Mouse (Mus musculus): ENCODE measurements around the gene Midn. TPM values are rescaled to one million over a fixed set of nuclear protein-coding genes. Genes with fewer than 3 reads are reported as not detected.
A peak's percentile ranks its signal among the peaks of the same experiment; 100 is the strongest.

Gene Midn
- total RNA-seq, 2 experiments from 2014 or later: 112 to 128 TPM

DNA sequence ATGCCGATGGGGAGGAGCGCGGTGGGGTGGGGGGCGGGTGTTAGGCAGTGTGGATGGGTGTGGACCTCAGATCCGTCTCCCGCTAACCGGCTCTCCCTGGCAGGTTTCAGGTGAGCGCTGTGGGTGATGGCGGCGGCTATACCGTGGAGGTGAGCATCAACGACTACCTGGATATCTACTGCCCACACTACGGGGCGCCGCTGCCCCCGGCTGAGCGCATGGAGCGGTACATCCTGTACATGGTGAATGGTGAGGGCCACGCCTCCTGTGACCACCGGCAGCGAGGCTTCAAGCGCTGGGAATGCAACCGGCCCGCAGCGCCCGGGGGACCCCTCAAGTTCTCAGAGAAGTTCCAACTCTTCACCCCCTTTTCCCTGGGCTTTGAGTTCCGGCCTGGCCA is 38.6 kb downstream of the Midn start:
- no peak for DNase-seq (ENCODE audit: low spot score in 2 of 2)

DNA sequence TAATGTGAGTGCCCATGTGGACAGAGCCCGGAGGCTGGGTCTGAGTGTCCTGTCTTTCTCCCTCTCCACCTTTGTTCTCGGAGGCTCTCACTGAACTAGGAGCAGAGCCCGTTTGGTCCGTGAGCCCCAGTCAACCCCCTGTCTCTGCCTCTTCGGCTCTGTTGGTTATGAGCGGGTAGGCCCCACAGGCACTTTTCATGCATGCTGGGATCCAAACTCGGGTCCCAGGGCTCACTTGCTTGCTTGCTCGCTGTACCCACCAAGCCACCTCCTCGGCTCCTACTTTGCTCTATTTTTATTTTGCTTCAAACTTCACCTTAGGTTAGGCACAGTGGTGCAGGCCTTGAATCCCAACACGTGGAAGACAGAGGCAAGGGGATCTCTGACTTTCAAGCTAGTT is 39.7 kb downstream of the Midn start:
- no peak for DNase-seq (ENCODE audit: low spot score in 2 of 2)

DNA sequence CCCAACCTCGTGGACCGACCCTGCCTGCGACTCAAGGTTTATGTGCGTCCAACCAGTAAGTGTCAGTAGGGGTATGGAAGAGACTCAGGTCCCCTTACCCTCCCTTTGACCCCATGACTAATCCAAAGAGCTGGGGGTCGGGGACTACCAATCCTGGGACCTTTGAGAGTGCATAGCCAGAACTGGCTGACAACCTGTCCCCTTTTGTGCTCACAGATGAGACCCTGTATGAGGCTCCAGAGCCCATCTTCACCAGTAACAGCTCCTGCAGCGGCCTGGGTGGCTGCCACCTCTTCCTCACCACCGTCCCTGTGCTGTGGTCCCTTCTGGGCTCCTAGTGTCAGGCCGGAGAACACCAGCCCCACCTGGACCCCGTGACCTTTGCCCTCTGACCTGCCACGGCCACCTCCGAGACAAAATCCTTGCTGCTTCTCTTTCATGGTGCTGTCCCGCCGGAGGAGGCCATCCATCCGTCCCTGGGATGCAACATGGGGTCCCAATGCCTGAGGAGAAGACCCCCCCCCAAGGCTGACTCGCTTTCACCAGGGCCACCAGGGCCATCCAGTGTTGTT is 40.5 kb downstream of the Midn start:
- DNase-seq (ENCODE audit: low spot score in 2 of 2): no peak

DNA sequence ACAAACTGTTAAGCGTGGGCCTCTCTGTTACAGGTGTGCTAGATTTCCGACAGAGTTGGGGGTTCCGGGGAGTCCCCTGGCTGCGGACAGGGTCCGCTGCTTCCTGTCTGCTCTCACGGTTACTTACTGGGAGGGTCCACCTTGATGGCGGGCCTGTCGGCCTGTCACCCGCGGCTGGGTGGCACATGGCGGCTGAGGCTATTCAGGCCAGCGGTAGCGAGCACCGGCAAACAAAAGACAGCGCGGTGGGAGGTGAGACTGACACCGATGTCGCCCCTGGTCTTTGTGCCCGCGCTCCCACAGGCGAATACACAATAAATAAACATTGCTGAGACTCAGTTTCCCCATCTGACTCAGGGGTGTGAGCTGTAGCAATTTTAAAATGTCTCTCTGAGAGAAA is 41.9 kb downstream of the Midn start:
- no peak for DNase-seq (ENCODE audit: low spot score in 2 of 2)

DNA sequence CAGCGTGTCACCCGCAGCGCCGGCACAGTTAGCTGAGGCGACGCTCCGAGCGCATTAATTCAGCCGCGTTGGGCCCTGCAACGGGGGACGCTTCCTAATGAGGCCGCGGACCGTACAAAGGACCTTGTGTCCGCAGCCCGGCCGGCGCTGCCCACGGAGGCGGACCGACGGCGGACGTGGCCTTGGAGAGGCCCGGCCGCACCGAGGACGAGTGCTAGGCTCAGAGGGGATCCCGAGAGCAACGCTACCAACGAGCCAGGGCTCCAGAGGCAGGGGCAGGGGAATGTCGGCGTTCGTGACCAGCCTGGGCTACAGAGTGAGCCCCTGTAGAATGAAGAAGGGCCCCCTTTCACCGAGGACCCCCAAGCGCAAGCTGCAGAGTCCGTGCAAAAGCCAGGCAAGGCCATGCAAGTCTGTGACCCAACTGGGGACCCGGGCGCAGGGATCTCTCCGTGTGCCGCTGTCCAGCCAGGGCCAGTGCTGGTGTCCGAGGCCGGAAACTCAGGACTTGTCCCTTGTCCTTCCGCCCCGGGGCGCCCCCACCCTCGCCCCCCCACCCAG is 42.5 kb downstream of the Midn start:
- DNase-seq (ENCODE audit: low spot score in 2 of 2): peak; percentile 58 to 75

DNA sequence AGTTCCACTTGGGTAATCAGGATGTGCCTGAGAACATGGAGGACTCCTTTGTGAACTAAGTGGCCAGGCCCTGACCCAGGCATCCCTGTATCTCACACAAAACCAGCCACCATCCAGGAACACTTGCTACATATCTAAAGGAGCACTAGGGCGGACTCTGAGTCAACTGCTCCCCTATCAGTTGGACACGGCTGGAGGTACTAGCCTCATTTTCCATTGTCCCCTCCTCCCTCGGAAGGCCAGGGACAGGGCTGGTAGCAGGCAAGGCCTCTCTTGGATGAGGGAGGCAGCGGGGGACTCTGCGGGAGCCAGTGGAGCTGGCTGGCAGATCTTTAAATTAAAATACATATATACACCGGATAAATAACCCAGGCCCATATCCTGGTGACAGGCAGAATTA is 45.9 kb downstream of the Midn start:
- DNase-seq (ENCODE audit: low spot score in 2 of 2): no peak

DNA sequence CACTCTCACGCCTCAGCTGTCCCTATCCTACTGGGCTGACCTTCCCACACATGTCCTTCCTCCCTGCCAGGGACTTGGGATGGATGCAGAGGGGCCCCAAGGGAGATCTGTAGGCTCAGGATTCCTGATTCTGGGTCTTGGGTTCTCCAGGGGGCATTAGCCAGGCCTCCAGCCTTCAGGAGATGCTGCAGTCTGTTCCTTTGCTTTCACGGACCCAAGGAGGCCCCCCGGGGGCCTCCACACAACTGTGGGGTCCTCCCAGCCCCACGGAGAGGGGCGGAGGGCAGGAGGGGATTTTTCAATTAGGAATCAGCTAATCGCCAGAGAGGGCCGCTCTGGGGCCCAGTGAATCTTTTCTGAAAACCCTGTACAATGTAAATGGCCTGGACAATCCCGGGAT is 46.4 kb downstream of the Midn start:
- no peak for DNase-seq (ENCODE audit: low spot score in 2 of 2)

DNA sequence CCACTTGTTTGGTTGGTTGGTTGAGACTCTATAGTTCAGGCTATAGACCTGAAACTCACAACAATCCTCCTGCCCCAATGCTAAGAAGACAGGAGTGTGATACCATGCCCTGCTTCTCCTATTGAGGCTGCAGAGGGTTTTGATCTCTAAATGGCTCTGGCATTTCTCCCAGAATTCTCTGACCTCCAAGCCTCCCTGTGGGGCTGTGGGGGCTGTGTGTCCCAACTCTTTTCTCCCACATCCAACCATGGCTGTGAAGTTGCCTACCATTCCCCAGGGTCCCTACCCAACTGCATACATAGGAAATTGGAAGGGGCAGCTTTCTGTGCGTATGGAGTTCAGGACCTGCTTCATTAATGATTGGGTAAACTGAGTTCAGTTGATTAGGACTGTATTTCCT is 48.1 kb downstream of the Midn start:
- no peak for DNase-seq (ENCODE audit: low spot score in 2 of 2)

DNA sequence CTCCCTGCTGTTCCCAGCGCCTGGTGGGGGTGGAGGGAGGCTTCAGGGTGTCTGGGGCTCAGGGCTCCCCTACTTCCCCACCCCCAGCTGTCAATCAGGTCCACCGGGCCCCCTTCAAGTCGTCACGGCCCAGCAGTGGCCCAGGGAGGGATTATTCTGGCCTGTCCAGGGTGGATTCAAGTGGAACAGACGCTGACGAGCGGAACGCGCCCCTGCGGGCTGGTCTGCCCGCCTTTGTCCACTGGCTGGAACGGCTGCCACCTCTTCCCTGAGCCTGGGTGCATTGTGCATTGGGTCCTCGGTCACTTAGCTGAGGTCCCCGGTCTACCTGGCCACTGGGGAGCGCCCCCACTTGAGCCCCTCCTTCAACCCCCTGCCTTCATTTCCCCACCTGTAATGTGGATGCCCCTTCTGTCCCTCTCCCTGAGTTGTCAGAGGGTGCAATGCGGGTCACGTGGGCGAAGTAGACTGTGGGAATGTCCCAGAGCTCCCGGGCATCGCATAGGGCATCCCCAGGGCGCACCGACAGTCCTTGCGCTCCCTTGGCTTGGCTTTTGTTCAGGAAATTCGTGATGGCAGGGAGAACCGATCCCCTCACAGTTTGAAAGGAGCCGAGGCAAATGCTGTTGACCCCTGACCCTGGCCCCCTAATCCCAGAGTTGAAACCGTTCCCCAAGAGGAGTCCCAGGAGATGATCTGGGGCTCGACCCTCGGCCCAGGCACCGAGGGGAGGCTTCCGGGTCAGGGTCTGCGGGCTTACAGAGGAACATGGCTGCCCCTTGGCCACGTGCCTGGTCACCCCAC is 48.9 kb downstream of the Midn start:
- DNase-seq (ENCODE audit: low spot score in 2 of 2): no peak

DNA sequence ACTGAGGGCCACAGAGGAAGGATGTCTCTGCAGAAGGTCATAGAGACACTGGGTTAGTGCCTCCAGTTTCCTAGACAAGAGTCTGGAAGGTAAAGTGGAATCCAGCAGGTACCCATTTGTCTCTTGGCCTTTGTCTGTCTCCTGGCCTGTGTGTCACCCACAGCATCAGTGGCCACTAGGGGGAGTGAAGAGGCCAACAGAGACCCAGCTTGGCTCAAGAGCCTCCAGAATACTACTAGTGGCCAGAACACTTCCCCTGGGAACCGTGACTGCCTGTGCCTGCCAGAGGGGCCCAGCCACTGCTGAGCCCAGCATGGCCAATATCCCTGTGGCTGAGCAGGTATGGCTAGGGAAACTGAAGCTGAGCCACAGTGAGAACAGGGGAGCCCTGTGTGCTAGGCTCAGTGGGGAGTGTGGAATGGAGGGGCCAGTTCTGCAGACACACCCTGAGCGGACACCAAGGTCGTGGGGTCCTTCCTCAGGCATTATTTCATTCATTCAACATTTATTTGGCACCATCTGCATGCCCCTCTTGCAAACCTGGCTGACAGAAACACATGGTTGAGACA is 51.5 kb downstream of the Midn start:
- DNase-seq (ENCODE audit: low spot score in 2 of 2): peak; percentile 70 to 79

DNA sequence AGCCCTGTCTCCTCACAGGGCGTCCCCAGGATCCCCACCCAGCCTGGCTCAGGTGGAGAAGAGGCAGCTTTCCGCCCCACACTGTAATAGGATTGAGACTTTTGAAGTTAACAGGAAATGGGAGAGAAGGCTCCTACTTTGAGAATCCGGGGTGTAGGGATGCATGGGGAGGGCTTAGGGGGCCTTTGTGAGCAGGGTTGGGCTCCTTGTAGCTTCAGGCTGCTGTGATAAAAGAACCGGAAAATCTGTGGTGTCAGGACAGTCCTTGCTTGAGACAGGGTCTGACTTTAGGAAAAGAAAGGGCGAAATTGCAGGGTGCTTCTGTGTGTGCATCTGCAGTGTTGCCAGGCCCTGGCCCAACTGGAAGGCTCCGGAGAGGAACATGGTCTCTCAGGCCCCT is 52.4 kb downstream of the Midn start:
- DNase-seq (ENCODE audit: low spot score in 2 of 2): no peak

DNA sequence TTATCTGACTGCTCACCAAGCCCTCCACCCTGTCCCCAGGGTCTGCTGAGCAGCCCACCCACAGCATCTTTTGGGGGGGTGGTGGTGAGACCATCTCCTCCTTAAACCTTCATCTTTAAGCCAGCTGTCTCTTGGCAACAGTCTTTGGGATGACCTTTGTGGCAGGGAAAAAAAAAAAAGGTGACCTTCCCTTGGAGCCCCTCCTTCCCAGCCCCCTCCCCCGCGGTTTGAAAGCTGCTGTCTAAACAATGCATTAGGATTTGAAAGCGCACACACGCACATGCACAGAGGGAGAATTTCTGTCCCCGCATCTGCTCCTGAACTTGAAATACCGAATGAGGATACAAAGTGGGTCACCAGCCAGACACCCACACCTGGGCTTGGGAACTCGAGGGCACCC is 56.0 kb downstream of the Midn start:
- DNase-seq (ENCODE audit: low spot score in 2 of 2): no peak

DNA sequence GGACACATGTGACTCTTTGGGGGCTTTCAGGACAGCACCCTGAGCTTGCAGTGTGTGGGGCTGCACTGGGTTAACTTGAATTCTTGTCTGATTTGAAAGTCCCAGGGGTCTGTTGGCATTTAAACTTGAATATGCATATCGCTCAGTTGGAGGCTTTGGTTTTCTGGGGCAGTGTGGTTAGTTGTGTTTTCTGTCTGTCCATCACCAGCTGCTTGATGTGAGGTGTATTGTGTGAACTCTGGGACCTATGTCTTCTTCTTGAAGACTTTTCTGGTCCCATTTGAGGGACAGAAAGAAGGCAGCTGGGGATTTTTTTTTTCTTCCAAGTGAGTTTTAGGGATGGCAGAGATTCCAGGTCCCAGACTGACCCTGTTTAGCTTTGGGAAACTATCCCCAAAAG is 59.1 kb downstream of the Midn start:
- DNase-seq (ENCODE audit: low spot score in 2 of 2): no peak

DNA sequence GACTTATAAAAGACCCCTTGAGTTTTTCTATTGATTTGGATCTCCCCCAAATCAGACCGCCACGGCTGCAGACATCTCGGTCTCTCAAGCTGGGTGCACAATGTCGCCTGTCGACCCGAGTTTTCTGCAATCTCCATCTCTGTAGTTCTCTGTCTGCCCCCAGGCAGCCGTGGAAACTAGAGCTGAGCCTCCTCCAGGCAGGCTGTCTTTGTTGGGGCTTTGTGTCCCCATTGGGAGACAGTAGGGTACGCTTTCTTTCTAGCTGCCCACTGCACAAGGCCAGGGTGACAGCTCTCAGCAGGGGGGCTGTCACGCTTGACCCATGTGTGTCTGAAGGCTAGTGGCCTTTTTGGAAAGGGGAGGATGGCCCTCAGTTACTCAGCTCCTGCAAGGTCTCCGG is 59.6 kb downstream of the Midn start:
- DNase-seq (ENCODE audit: low spot score in 2 of 2): no peak

Other genes with a start within 250 kb of the Midn start
- gene Med16, start 239.3 kb upstream of the Midn start, total RNA-seq (2021): 10 to 100 TPM; 55.7 to 56.2 TPM
- not detected for gene Gm26602, start 237.4 kb upstream of the Midn start, total RNA-seq (2021)
- 1 to 10 TPM; 7.5 TPM for gene Kiss1r, start 231.3 kb upstream of the Midn start, total RNA-seq (2021)
- 100 to 1,000 TPM; 380 to 386 TPM for gene R3hdm4, start 227.1 kb upstream of the Midn start, total RNA-seq (2021)
- 1 to 10 TPM; 5.5 to 8.4 TPM for gene Arid3a, start 221.2 kb upstream of the Midn start, total RNA-seq (2021)
- gene Wdr18, start 188.1 kb upstream of the Midn start, total RNA-seq (2021): 10 to 100 TPM; 41.8 to 46.5 TPM
- gene Grin3b, start 177.6 kb upstream of the Midn start, total RNA-seq (2021): under 1 TPM; 0.13 to 0.27 TPM
- gene Tmem259, start 163.9 kb upstream of the Midn start, total RNA-seq (2021): 100 to 1,000 TPM; 137 to 139 TPM
- 10 to 100 TPM in 1 of 2 experiments, 1 to 10 TPM in 1; 8.2 to 10.3 TPM for gene Cnn2, start 159.7 kb upstream of the Midn start, total RNA-seq (2021)
- gene Abca7, start 151.8 kb upstream of the Midn start, total RNA-seq (2021): 10 to 100 TPM in 1 of 2 experiments, 1 to 10 TPM in 1; 9.3 to 10.3 TPM
- 1 to 10 TPM; 3.3 to 3.8 TPM for gene Arhgap45, start 131.6 kb upstream of the Midn start, total RNA-seq (2021)
- 10 to 100 TPM; 66.9 to 76.7 TPM for gene Polr2e, start 108.5 kb upstream of the Midn start, total RNA-seq (2021)
- gene Gpx4, start 101.1 kb upstream of the Midn start, total RNA-seq (2021): 100 to 1,000 TPM; 408 to 448 TPM
- 10 to 100 TPM; 19.7 to 23.9 TPM for gene Sbno2, start 42.7 kb upstream of the Midn start, total RNA-seq (2021)
- 10 to 100 TPM; 77.1 to 88.3 TPM for gene Stk11, start 32.5 kb upstream of the Midn start, total RNA-seq (2021)
- gene Atp5d, start 9.6 kb upstream of the Midn start, total RNA-seq (2021): 100 to 1,000 TPM; 385 to 392 TPM
- gene Cbarp, start 7.4 kb upstream of the Midn start, total RNA-seq (2021): 100 to 1,000 TPM; 360 to 374 TPM
- gene Cirbp, start 17.7 kb downstream of the Midn start, total RNA-seq (2021): 100 to 1,000 TPM; 154 to 175 TPM
- 1 to 10 TPM; 4.3 to 6.7 TPM for gene 1600002K03Rik, start 24.7 kb downstream of the Midn start, total RNA-seq (2021)
- gene Efna2, start 31.2 kb downstream of the Midn start, total RNA-seq (2021): 10 to 100 TPM; 16.8 to 19.8 TPM
- 10 to 100 TPM; 40.3 to 46.6 TPM for gene Mum1, start 78.2 kb downstream of the Midn start, total RNA-seq (2021)
- gene Ndufs7, start 100.8 kb downstream of the Midn start, total RNA-seq (2021): 100 to 1,000 TPM; 143 to 152 TPM
- 10 to 100 TPM; 27.8 to 31.5 TPM for gene Gamt, start 112.7 kb downstream of the Midn start, total RNA-seq (2021)
- gene Dazap1, start 113.2 kb downstream of the Midn start, total RNA-seq (2021): 10 to 100 TPM; 94.6 to 96.3 TPM
- gene Rps15, start 144.2 kb downstream of the Midn start, total RNA-seq (2021): 100 to 1,000 TPM; 733 to 857 TPM
- gene Apc2, start 147.7 kb downstream of the Midn start, total RNA-seq (2021): 100 to 1,000 TPM; 179 to 181 TPM
- 10 to 100 TPM; 19.7 to 22.2 TPM for gene 2310011J03Rik, start 172.3 kb downstream of the Midn start, total RNA-seq (2021)
- gene Pcsk4, start 181.2 kb downstream of the Midn start, total RNA-seq (2021): 1 to 10 TPM; 7.1 to 8.0 TPM
- 10 to 100 TPM; 10.3 to 11.6 TPM for gene Reep6, start 181.7 kb downstream of the Midn start, total RNA-seq (2021)
- 1 to 10 TPM in 1 of 2 experiments, under 1 TPM in 1; 0.75 to 1.2 TPM for gene Adamtsl5, start 200.1 kb downstream of the Midn start, total RNA-seq (2021)
- gene Plk5, start 208.2 kb downstream of the Midn start, total RNA-seq (2021): 1 to 10 TPM; 1.7 to 3.8 TPM
- gene Mex3d, start 239.4 kb downstream of the Midn start, total RNA-seq (2021): 10 to 100 TPM; 33.6 to 36.6 TPM